Mouse (Mus musculus): Measurements from ENCODE around the gene Ifi47. TPM values are rescaled to one million over a fixed set of nuclear protein-coding genes. Genes with fewer than 3 reads are reported as not detected.

The Ifi47 gene
- polyA plus RNA-seq (2014; fragmentation: Illumina TruSeq; extraction: RNeasy Lipid Tissue Mini Kit (QIAGEN cat#74804); ENCODE audit: low read depth, low replicate concordance): 10.8 TPM

DNA sequence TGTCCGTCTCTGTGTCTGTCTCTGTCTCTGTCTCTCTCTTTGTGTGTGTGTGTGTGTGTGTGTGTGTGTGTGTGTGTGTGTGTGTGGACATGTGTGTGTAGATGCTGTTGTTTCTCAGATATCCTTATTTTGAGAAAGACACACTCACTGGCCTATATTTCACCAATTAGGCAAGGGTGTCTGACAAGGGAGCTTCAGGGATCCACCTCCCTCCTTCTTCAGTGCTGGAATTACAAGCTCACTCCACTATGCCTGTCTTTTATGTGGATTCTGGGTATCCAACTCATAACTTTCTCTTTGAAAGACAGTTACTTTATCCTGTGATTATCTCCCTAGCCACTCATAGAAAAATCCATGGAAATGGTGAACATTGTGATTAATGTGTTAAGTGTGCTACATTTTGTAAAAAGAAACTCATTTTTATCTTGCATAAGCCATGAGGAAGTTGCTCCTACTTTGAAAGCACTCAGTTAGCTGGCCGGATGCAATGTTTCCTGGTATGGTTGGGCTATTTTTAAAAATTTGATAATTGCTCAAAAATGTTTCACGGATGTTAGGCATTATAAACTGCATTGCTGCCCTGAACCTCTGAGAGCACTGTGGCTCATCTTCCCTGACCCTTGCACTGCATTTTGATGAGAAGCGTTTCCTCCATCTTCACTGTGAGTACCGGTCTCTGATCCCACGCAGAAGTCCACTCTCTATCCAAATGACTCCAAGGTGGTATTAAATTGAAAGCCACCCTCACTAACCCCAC is at the start of gene Ifi47:
Gene Ifi47, plus strand, starts transcription at position 587 of the 757 bp plus-strand sequence.

DNA sequence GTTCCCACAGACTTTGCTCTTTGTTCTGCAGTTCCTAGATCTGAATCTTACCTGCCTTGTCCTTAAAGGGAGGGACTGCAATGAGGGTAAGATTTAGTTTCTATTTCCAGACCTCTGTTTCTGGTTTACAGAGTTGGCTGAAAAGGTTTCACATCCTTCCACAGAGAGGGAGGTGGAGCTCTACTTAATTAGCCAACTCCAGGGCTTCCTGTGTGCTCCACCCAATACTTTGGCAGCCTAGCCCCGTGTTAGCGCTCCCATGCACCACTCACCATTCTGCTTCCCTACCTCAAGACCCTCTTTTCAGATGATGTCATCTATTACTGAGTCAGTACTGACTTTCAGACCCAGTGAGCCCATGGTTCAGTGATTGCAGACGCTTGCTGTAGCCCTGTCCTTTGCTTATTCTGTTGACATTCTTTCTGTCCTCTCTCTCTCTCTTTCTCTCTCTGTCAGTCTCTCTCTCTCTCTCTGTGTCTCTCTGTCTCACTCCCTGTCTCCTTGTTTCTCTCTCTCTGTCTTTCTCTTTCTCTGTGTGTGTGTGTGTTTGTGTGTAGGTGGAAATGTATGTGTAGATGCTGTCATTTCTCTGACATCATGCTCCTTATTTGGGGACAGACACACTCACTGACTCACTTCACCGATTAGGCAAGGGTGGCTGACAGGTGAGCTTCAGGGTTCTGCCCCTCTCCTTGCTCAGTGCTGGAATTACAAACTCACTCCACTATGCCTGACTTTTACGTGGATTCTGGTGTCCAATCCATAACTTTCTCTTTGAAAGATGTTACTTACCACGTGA is 25.1 kb upstream of the Ifi47 start, which contains the start of gene 9930111J21Rik2:
Gene 9930111J21Rik2, minus strand, starts transcription at position 150 of the 799 bp plus-strand sequence.

DNA sequence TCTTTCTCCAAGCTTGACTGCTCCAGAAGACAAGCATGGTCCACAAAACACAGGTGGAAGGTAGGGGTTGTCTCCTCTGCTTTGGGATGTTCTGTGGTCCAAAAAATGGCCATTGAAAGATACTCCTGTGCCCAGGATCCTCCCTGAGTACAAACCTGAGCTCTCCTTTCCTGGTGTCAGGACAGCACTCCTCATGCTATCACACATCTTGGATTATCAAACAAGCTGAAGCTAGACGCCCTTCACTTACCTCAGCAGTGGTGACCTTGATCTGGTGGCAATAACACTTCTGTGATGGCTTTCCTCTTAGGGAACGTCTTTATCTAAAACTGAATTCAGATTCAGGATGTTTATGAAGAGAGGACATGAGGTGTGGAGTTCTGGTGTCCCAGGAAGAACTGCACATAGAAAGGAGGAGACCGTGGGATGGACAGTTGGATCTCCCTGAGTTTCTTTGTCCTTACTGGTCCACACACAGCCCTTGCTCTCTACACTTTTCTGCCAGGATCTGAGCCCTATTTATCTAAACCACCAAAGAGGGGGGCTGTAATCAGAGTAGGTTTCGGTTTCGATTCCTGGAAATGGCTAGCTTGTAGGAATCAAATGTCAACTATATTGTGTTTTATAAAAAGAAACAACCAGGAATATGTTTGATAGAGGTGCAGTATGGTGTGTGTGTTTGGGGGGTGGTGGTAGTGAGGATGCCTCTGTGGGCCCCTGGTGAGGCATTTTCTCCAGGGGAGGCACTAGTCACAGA is 12.5 kb upstream of the Ifi47 start, which contains the start of gene Tgtp2:
Gene Tgtp2, minus strand, starts transcription at position 494 of the 757 bp plus-strand sequence.

DNA sequence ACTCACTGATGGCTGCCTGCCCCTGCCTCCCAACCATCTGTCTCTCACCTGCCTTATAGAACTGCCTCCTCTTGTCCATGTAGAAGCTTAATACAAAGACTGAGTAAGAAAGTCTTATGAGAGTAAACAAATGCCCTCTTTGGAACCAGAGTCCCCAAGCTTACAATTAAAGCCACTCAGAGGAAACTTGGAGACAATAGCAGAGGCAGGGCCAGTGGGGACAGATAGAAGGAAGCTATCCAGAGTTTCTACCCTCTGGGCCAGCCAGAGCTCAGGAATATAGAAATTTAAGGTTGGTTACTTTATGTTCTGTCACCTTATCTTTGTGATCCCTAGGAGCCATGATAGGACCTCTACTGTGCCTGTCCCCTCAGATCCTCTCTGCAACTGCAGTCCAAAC is 38.4 kb downstream of the Ifi47 start, which contains the start of gene Olfr1396:
Gene Olfr1396, minus strand, starts transcription at position 101 of the 400 bp plus-strand sequence.

DNA sequence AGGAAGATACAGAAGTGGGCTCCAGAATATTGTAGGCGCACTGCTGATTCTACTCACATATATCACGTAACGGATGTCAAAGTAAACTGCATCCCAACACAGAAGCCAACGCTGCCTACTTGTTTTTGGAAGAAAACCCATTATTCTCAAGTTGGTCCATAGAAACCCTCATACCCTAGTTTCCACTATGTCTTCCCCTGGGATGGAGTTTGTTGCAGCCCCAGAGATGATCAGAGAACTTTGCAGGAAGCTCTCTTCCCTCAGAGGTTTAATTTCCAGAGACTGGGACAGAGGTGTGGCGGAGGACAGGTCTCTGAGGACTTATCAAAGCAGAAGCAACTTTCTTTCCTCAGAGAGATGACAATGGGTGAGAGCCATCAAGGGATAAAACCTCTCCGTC is 65.6 kb downstream of the Ifi47 start, which contains the start of gene Olfr1395:
Gene Olfr1395, plus strand, starts transcription at position 301 of the 400 bp plus-strand sequence.

Other genes with a start within 250 kb of the Ifi47 start
- gene Gm12184, start 249.9 kb upstream of the Ifi47 start, polyA plus RNA-seq (2014; fragmentation: Illumina TruSeq; extraction: RNeasy Lipid Tissue Mini Kit (QIAGEN cat#74804); ENCODE audit: low read depth, low replicate concordance): 11.4 TPM
- gene Irgm1, start 204.9 kb upstream of the Ifi47 start, polyA plus RNA-seq (2014; fragmentation: Illumina TruSeq; extraction: RNeasy Lipid Tissue Mini Kit (QIAGEN cat#74804); ENCODE audit: low read depth, low replicate concordance): 23.5 TPM
- gene Gm5431, start 174.4 kb upstream of the Ifi47 start, polyA plus RNA-seq (2014; fragmentation: Illumina TruSeq; extraction: RNeasy Lipid Tissue Mini Kit (QIAGEN cat#74804); ENCODE audit: low read depth, low replicate concordance): 1.8 TPM
- gene Psme2b, start 130.4 kb upstream of the Ifi47 start, polyA plus RNA-seq (2014; fragmentation: Illumina TruSeq; extraction: RNeasy Lipid Tissue Mini Kit (QIAGEN cat#74804); ENCODE audit: low read depth, low replicate concordance): 2.4 TPM
- 0.92 TPM for gene Olfr56, start 97.7 kb upstream of the Ifi47 start, polyA plus RNA-seq (2014; fragmentation: Illumina TruSeq; extraction: RNeasy Lipid Tissue Mini Kit (QIAGEN cat#74804); ENCODE audit: low read depth, low replicate concordance)
- gene 9930111J21Rik1, start 97.2 kb upstream of the Ifi47 start, polyA plus RNA-seq (2014; fragmentation: Illumina TruSeq; extraction: RNeasy Lipid Tissue Mini Kit (QIAGEN cat#74804); ENCODE audit: low read depth, low replicate concordance): 1.5 TPM
- gene Gm12185, start 84.4 kb upstream of the Ifi47 start, polyA plus RNA-seq (2014; fragmentation: Illumina TruSeq; extraction: RNeasy Lipid Tissue Mini Kit (QIAGEN cat#74804); ENCODE audit: low read depth, low replicate concordance): 0.30 TPM
- 9.5 TPM for gene Tgtp1, start 82.4 kb upstream of the Ifi47 start, polyA plus RNA-seq (2014; fragmentation: Illumina TruSeq; extraction: RNeasy Lipid Tissue Mini Kit (QIAGEN cat#74804); ENCODE audit: low read depth, low replicate concordance)
- gene 9930111J21Rik2, start 25.3 kb upstream of the Ifi47 start, polyA plus RNA-seq (2014; fragmentation: Illumina TruSeq; extraction: RNeasy Lipid Tissue Mini Kit (QIAGEN cat#74804); ENCODE audit: low read depth, low replicate concordance): 4.0 TPM
- 14.4 TPM for gene Tgtp2, start 12.4 kb upstream of the Ifi47 start, polyA plus RNA-seq (2014; fragmentation: Illumina TruSeq; extraction: RNeasy Lipid Tissue Mini Kit (QIAGEN cat#74804); ENCODE audit: low read depth, low replicate concordance)
- 0.45 TPM for gene Olfr1396, start 38.3 kb downstream of the Ifi47 start, polyA plus RNA-seq (2014; fragmentation: Illumina TruSeq; extraction: RNeasy Lipid Tissue Mini Kit (QIAGEN cat#74804); ENCODE audit: low read depth, low replicate concordance)
- gene Olfr1395, start 65.7 kb downstream of the Ifi47 start, polyA plus RNA-seq (2014; fragmentation: Illumina TruSeq; extraction: RNeasy Lipid Tissue Mini Kit (QIAGEN cat#74804); ENCODE audit: low read depth, low replicate concordance): not detected
- not detected for gene Olfr1394, start 77.8 kb downstream of the Ifi47 start, polyA plus RNA-seq (2014; fragmentation: Illumina TruSeq; extraction: RNeasy Lipid Tissue Mini Kit (QIAGEN cat#74804); ENCODE audit: low read depth, low replicate concordance)
- 21.1 TPM for gene Btnl9, start 110.6 kb downstream of the Ifi47 start, polyA plus RNA-seq (2014; fragmentation: Illumina TruSeq; extraction: RNeasy Lipid Tissue Mini Kit (QIAGEN cat#74804); ENCODE audit: low read depth, low replicate concordance)
- gene Zfp62, start 126.7 kb downstream of the Ifi47 start, polyA plus RNA-seq (2014; fragmentation: Illumina TruSeq; extraction: RNeasy Lipid Tissue Mini Kit (QIAGEN cat#74804); ENCODE audit: low read depth, low replicate concordance): 16.9 TPM
- 47.8 TPM for gene Mgat1, start 167.6 kb downstream of the Ifi47 start, polyA plus RNA-seq (2014; fragmentation: Illumina TruSeq; extraction: RNeasy Lipid Tissue Mini Kit (QIAGEN cat#74804); ENCODE audit: low read depth, low replicate concordance)
- 0.10 TPM for gene Olfr1393, start 201.7 kb downstream of the Ifi47 start, polyA plus RNA-seq (2014; fragmentation: Illumina TruSeq; extraction: RNeasy Lipid Tissue Mini Kit (QIAGEN cat#74804); ENCODE audit: low read depth, low replicate concordance)
- 0.11 TPM for gene Olfr1392, start 208.7 kb downstream of the Ifi47 start, polyA plus RNA-seq (2014; fragmentation: Illumina TruSeq; extraction: RNeasy Lipid Tissue Mini Kit (QIAGEN cat#74804); ENCODE audit: low read depth, low replicate concordance)
- gene Olfr10, start 228.2 kb downstream of the Ifi47 start, polyA plus RNA-seq (2014; fragmentation: Illumina TruSeq; extraction: RNeasy Lipid Tissue Mini Kit (QIAGEN cat#74804); ENCODE audit: low read depth, low replicate concordance): not detected
- not detected for gene Olfr1391, start 246.2 kb downstream of the Ifi47 start, polyA plus RNA-seq (2014; fragmentation: Illumina TruSeq; extraction: RNeasy Lipid Tissue Mini Kit (QIAGEN cat#74804); ENCODE audit: low read depth, low replicate concordance)

All from adipose tissue, adult 10 weeks (tissue).